Mouse (Mus musculus): Measurements from ENCODE around the gene Tm4sf1. TPM values are rescaled to one million over a fixed set of nuclear protein-coding genes. Genes with fewer than 3 reads are reported as not detected.

Tm4sf1 gene
- polyA plus RNA-seq, 1 experiment from 2014 or later, result 166 TPM

- H3K27ac ChIP-seq (ENCODE audit: poor library complexity, severe bottlenecking), result peak overlapping the region; percentile 74; the same call in 1 of the 2 replicates
- peak; percentile 51; the same call in 1 of the 2 replicates for ATAC-seq (ENCODE audit: insufficient number of reproducible peaks, low FRiP score)
- WGBS, result 49% methylated on average over 4 of the region's 4 CpGs
- H3K4me2 ChIP-seq, result no peak overlapping the region
- H3K9ac ChIP-seq, result no peak overlapping the region
- no peaks in the 10 kb centered on the region for H3K27me3 ChIP-seq (replicated peaks)
- no peaks in the 10 kb centered on the region for H3K9me3 ChIP-seq (replicated peaks)
- H3K4me1 ChIP-seq (replicated peaks), result 0 out of 2 replicates have a peak, but pooled peaks cover 10% of the 10 kb centered on the region
- H3K36me3 ChIP-seq, result no peaks in the 10 kb centered on the region
- H3K4me3 ChIP-seq, result no peak overlapping the region
Observed at GRCm38 (mm10) chr3:57287438-57287837, 14.3 kb downstream of the Tm4sf1 start.

DNA sequence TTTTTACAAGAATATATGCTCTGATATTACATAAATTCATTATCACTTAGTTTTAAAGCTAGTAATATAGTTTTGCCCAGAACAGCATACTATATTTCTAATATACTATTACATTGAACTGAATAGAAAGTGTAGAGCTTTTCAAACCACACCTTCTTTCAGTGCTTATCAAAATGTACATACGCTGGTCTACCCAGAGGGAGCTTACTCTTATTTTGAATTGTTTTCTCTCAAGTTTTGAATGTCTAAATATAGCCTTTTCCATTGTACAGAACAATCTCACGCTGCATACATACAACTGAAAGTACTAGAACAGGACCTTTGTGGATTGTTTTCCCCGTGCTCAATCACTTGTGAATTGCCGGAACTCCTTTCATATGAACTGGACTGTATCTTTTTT is 23.6 kb downstream of the Tm4sf1 start:
- no peaks in the 10 kb centered on the region for H3K4me1 ChIP-seq (replicated peaks)
- no peak overlapping the region for H3K9ac ChIP-seq
- no peak overlapping the region for H3K4me3 ChIP-seq
- H3K4me2 ChIP-seq, result no peak overlapping the region
- ATAC-seq (ENCODE audit: insufficient number of reproducible peaks, low FRiP score), result no peak
- H3K36me3 ChIP-seq, result no peaks in the 10 kb centered on the region
- H3K27me3 ChIP-seq (replicated peaks), result no peaks in the 10 kb centered on the region
- H3K9me3 ChIP-seq (replicated peaks), result no peaks in the 10 kb centered on the region; the same call in 1 of the 2 replicates
- H3K27ac ChIP-seq (ENCODE audit: poor library complexity, severe bottlenecking), result no peak overlapping the region
- 69% methylated on average over 4 of the region's 4 CpGs for WGBS

GRCm38 (mm10) chr3:57277453-57277852 is 24.3 kb downstream of the Tm4sf1 start:
- no peaks in the 10 kb centered on the region for H3K36me3 ChIP-seq
- H3K27ac ChIP-seq (ENCODE audit: poor library complexity, severe bottlenecking), result no peak overlapping the region
- H3K9me3 ChIP-seq (replicated peaks), result no peaks in the 10 kb centered on the region; the same call in 1 of the 2 replicates
- H3K4me2 ChIP-seq, result no peak overlapping the region
- H3K9ac ChIP-seq, result no peak overlapping the region
- no peaks in the 10 kb centered on the region for H3K4me1 ChIP-seq (replicated peaks)
- 67% methylated on average over 5 of the region's 5 CpGs for WGBS
- H3K27me3 ChIP-seq (replicated peaks), result no peaks in the 10 kb centered on the region
- no peak overlapping the region for H3K4me3 ChIP-seq
- ATAC-seq (ENCODE audit: insufficient number of reproducible peaks, low FRiP score), result no peak

DNA sequence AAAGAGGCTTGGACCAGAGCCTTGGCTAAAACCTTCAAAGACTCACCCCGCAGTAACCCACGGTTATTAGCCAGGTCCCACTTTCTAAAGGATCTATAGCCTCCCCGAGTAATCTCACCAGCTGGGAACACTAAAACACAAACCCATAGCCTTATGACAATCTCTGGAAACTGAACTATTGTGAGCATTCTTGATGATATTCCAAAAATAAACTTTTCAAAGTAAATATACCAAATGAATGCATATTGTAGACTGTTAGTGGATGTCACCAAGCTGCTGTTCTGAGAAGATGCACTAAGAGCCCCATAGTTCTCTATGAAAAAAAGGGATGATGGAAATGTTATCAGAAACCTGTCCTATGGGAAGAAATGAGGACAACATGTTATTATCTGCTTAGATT is 25.0 kb downstream of the Tm4sf1 start:
- no peak overlapping the region for H3K9ac ChIP-seq

GRCm38 (mm10) chr3:57268994-57269393 is 32.8 kb downstream of the Tm4sf1 start:
- Histone ChIP-seq H3K9ac (no peak overlapping the region), H3K4me1 (replicated peaks) (no peaks in the 10 kb centered on the region), H3K27ac (ENCODE audit: poor library complexity, severe bottlenecking) (no peak overlapping the region), H3K4me2 (no peak overlapping the region), H3K4me3 (no peak overlapping the region), H3K9me3 (replicated peaks) (no peaks in the 10 kb centered on the region; the same call in 1 of the 2 replicates), H3K27me3 (replicated peaks) (no peaks in the 10 kb centered on the region), H3K36me3 (no peaks in the 10 kb centered on the region)
- no peak for ATAC-seq (ENCODE audit: insufficient number of reproducible peaks, low FRiP score)
- 69% methylated on average over 2 of the region's 2 CpGs for whole genome bisulfite sequencing

More for the DNA sequence above, 25.0 kb downstream of the Tm4sf1 start:
- H3K9me3 ChIP-seq (replicated peaks), result no peaks in the 10 kb centered on the region; the same call in 1 of the 2 replicates
- no peaks in the 10 kb centered on the region for H3K36me3 ChIP-seq
- no peaks in the 10 kb centered on the region for H3K27me3 ChIP-seq (replicated peaks)
- 86% methylated on average over 3 of the region's 3 CpGs for WGBS
- no peak for ATAC-seq (ENCODE audit: insufficient number of reproducible peaks, low FRiP score)
- H3K4me1 ChIP-seq (replicated peaks), result no peaks in the 10 kb centered on the region
- H3K4me3 ChIP-seq, result no peak overlapping the region
- H3K27ac ChIP-seq (ENCODE audit: poor library complexity, severe bottlenecking), result no peak overlapping the region
- no peak overlapping the region for H3K4me2 ChIP-seq

GRCm38 (mm10) chr3:57267559-57268173 is 34.1 kb downstream of the Tm4sf1 start:
- Histone ChIP-seq H3K4me2 (no peak overlapping the region), H3K4me3 (no peak overlapping the region), H3K27me3 (replicated peaks) (no peaks in the 10 kb centered on the region), H3K4me1 (replicated peaks) (no peaks in the 10 kb centered on the region), H3K9me3 (replicated peaks) (no peaks in the 10 kb centered on the region), H3K36me3 (no peaks in the 10 kb centered on the region), H3K27ac (ENCODE audit: poor library complexity, severe bottlenecking) (no peak overlapping the region), H3K9ac (no peak overlapping the region)
- no peak for ATAC-seq (ENCODE audit: insufficient number of reproducible peaks, low FRiP score)
- 32% methylated on average over 6 of the region's 6 CpGs for WGBS

DNA sequence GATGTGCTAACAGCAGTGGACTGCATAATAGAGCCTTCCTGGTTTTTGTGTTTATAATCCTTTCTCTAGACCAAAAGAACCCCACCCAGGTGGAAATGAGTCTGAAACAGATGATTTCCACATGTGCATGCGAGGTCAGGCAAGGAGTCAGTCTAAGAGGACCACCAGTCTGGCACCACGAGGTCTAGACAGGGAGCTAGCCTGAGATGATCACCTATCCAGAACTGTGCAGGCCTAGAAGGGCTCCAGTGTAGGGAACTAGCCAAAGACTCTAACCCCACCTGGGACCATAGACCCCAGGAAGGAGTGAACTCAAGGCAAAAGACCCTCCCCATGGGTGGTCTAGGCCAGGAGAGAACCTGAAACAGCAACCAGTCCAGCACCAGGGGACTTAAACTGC is 48.7 kb downstream of the Tm4sf1 start:
- no peak overlapping the region for H3K4me2 ChIP-seq
- H3K9ac ChIP-seq, result no peak overlapping the region
- no peaks in the 10 kb centered on the region for H3K9me3 ChIP-seq (replicated peaks)
- H3K27me3 ChIP-seq (replicated peaks), result no peaks in the 10 kb centered on the region
- 59% methylated on average over 2 of the region's 2 CpGs for WGBS
- ATAC-seq (ENCODE audit: insufficient number of reproducible peaks, low FRiP score), result no peak
- no peak overlapping the region for H3K4me3 ChIP-seq
- no peaks in the 10 kb centered on the region for H3K4me1 ChIP-seq (replicated peaks)
- no peak overlapping the region for H3K27ac ChIP-seq (ENCODE audit: poor library complexity, severe bottlenecking)
- no peaks in the 10 kb centered on the region for H3K36me3 ChIP-seq

DNA sequence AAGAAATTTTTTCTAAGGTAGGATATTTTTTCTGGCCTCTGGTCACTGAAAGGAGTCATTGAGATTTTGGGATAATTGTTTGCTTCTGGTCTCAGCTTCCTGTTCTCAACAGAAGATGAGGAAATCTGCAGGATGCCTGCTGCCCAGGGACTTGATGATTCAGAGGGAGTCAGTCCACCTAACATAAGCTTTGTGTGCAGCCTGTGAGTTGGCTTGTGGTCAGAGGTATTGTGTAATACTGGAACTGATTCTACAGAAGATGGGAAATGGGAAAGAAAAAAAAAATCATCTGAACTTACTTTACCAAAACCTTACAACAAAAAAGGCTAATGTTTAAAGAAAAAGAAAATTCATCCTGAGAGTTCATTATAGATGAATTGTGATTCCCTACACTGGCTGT is 49.2 kb downstream of the Tm4sf1 start:
- Histone ChIP-seq H3K9ac (no peak overlapping the region), H3K27ac (ENCODE audit: poor library complexity, severe bottlenecking) (no peak overlapping the region), H3K4me1 (replicated peaks) (no peaks in the 10 kb centered on the region), H3K4me3 (no peak overlapping the region), H3K36me3 (no peaks in the 10 kb centered on the region), H3K27me3 (replicated peaks) (no peaks in the 10 kb centered on the region), H3K9me3 (replicated peaks) (no peaks in the 10 kb centered on the region), H3K4me2 (no peak overlapping the region)
- ATAC-seq (ENCODE audit: insufficient number of reproducible peaks, low FRiP score), result no peak

DNA sequence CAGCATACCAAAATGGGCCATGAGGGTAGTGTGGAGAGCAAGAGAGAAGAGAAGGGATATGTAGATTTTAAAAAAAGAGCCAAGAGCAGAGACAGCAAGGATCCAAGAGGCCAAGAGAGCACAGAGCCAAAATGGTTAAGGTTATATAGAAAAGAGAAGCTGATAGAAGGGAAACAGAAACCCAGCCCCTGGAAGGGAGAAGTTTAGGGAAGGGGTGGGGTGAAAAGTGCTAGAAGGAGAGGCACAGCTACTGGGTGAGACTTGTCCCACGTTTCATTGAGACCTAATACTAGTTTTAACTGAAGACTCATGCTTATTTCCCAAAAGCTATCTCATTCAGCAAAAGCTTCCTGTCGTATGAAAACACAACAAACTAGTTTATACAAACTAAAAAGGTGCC is 56.5 kb downstream of the Tm4sf1 start:
- Histone ChIP-seq H3K4me3 (no peak overlapping the region), H3K27ac (ENCODE audit: poor library complexity, severe bottlenecking) (no peak overlapping the region), H3K36me3 (no peaks in the 10 kb centered on the region), H3K4me1 (replicated peaks) (no peaks in the 10 kb centered on the region), H3K9ac (no peak overlapping the region), H3K27me3 (replicated peaks) (no peaks in the 10 kb centered on the region), H3K4me2 (no peak overlapping the region), H3K9me3 (replicated peaks) (no peaks in the 10 kb centered on the region)
- ATAC-seq (ENCODE audit: insufficient number of reproducible peaks, low FRiP score), result no peak
- 63% methylated on average over 2 of the region's 2 CpGs for WGBS

Other genes starting within 250 kb of the Tm4sf1 start
- gene Tm4sf4, start 123.3 kb upstream of the Tm4sf1 start, polyA plus RNA-seq (2016; fragmentation: Nextera tagmentation; extraction: Ambion mirVana), result 0.52 TPM in 1 of 2 replicates, not detected in the other

Measured in heart, embryonic 12.5 days (tissue).